Mouse (Mus musculus): ENCODE measurements at regions not wholly inside any gene's neighbourhood (a gene's known extent, or its start where the extent isn't known, plus 50 kb on each side); places are given as distances from the start of the nearest gene placed in this dataset.

GRCm38 (mm10) chr4:124189352-124189992 lies 271.6 kb upstream of the 4930535I16Rik start:
- DNase-seq (ENCODE audit: low spot score): no peak

- no peak for DNase-seq (ENCODE audit: low spot score)
Observed at GRCm38 (mm10) chr4:124187108-124187507, 269.3 kb upstream of the 4930535I16Rik start.

- DNase-seq (ENCODE audit: low spot score): no peak
Observed at GRCm38 (mm10) chr4:124181335-124181734, 263.5 kb upstream of the 4930535I16Rik start.

GRCm38 (mm10) chr4:124178401-124179018 lies 260.7 kb upstream of the 4930535I16Rik start:
- DNase-seq (ENCODE audit: low spot score): no peak

GRCm38 (mm10) chr4:124175531-124175930 lies 257.7 kb upstream of the 4930535I16Rik start:
- no peak for DNase-seq (ENCODE audit: low spot score)

GRCm38 (mm10) chr4:124154627-124155026 lies 236.8 kb upstream of the 4930535I16Rik start:
- no peak for DNase-seq (ENCODE audit: low spot score)

GRCm38 (mm10) chr4:124149771-124150451 lies 232.1 kb upstream of the 4930535I16Rik start:
- no peak for DNase-seq (ENCODE audit: low spot score)

GRCm38 (mm10) chr4:124149037-124149436 lies 231.2 kb upstream of the 4930535I16Rik start:
- DNase-seq (ENCODE audit: low spot score): no peak

GRCm38 (mm10) chr4:124147276-124147675 lies 229.5 kb upstream of the 4930535I16Rik start:
- DNase-seq (ENCODE audit: low spot score): no peak

- DNase-seq (ENCODE audit: low spot score): no peak
Observed at GRCm38 (mm10) chr4:124146135-124146534, 228.3 kb upstream of the 4930535I16Rik start.

- DNase-seq (ENCODE audit: low spot score): no peak
Observed at GRCm38 (mm10) chr4:124143630-124144029, 225.8 kb upstream of the 4930535I16Rik start.

GRCm38 (mm10) chr4:124143226-124143625 lies 225.4 kb upstream of the 4930535I16Rik start:
- no peak for DNase-seq (ENCODE audit: low spot score)

GRCm38 (mm10) chr4:124142083-124142482 lies 224.3 kb upstream of the 4930535I16Rik start:
- peak; percentile 55 for DNase-seq (ENCODE audit: low spot score)

- DNase-seq (ENCODE audit: low spot score): no peak
Observed at GRCm38 (mm10) chr4:124135165-124135470, 217.3 kb upstream of the 4930535I16Rik start.

GRCm38 (mm10) chr4:124134341-124135164 lies 216.7 kb upstream of the 4930535I16Rik start:
- no peak for DNase-seq (ENCODE audit: low spot score)

GRCm38 (mm10) chr4:124130946-124131345 lies 213.1 kb upstream of the 4930535I16Rik start:
- no peak for DNase-seq (ENCODE audit: low spot score)

GRCm38 (mm10) chr4:124126258-124126657 lies 208.4 kb upstream of the 4930535I16Rik start:
- DNase-seq (ENCODE audit: low spot score): no peak

GRCm38 (mm10) chr4:124120334-124120733 lies 202.5 kb upstream of the 4930535I16Rik start:
- DNase-seq (ENCODE audit: low spot score): no peak

GRCm38 (mm10) chr4:124113856-124114345 lies 196.1 kb upstream of the 4930535I16Rik start:
- DNase-seq (ENCODE audit: low spot score): no peak

- peak; percentile 4 for DNase-seq (ENCODE audit: low spot score)
Observed at GRCm38 (mm10) chr4:124110705-124111104, 192.9 kb upstream of the 4930535I16Rik start.

GRCm38 (mm10) chr4:124109371-124109770 lies 191.5 kb upstream of the 4930535I16Rik start:
- DNase-seq (ENCODE audit: low spot score): no peak

GRCm38 (mm10) chr4:124102684-124103083 lies 184.9 kb upstream of the 4930535I16Rik start:
- peak; percentile 6 for DNase-seq (ENCODE audit: low spot score)

Measured in thymus, postnatal 0 days (tissue).